Mouse (Mus musculus) liver, embryonic 16.5 days (tissue): ENCODE results near the gene Mageb1. TPM values are rescaled to one million over a fixed set of nuclear protein-coding genes. Genes with fewer than 3 reads are reported as not detected.
"Not testable (repeated sequence)": the region's sequence is repeated elsewhere in the genome, so short reads cannot be mapped to it uniquely, and the experiment has no call there.

Experiments used
- ATAC-seq: fragments of 200-750 bp; cut with Nextera tagmentation; 2 replicates; pipeline ENCODE4 v1.8.0; 2017; ENCODE audit warnings: low read depth, mild to moderate bottlenecking, moderate number of reproducible peaks, moderate library complexity
- H3K27ac ChIP-seq: fragments of 300-500 bp; sonication (generic); 2 replicates; pipeline ENCODE4 v1.5.1; 2014; ENCODE audit warnings: mild to moderate bottlenecking, low read length
- H3K27me3 ChIP-seq: fragments of 300-500 bp; sonication (generic); 2 replicates; pipeline ENCODE4 v1.6.1; 2014; ENCODE audit warnings: low read depth, low read length, mixed read lengths; ENCODE audit not compliant: control insufficient read depth, insufficient read depth
- H3K36me3 ChIP-seq: fragments of 300-500 bp; sonication (generic); 2 replicates; pipeline ENCODE4 v1.6.1; 2014; ENCODE audit warnings: mild to moderate bottlenecking; ENCODE audit not compliant: control insufficient read depth, insufficient read depth
- H3K4me1 ChIP-seq: fragments of 300-500 bp; sonication (generic); 2 replicates; pipeline ENCODE4 v1.6.1; 2014; ENCODE audit warnings: low read depth, low read length, mixed read lengths; ENCODE audit not compliant: control insufficient read depth
- H3K4me2 ChIP-seq: fragments of 300-500 bp; sonication (generic); 2 replicates; pipeline ENCODE4 v1.6.1; 2014; ENCODE audit warnings: low read depth, low read length, mixed read lengths
- H3K4me3 ChIP-seq: fragments of 300-500 bp; sonication (generic); 2 replicates; pipeline ENCODE4 v1.5.1; 2014; ENCODE audit warnings: low read depth, mild to moderate bottlenecking, low read length
- H3K9ac ChIP-seq: fragments of 300-500 bp; sonication (generic); 2 replicates; pipeline ENCODE4 v1.6.1; 2014; ENCODE audit warnings: low read depth, low read length
- H3K9me3 ChIP-seq: fragments of 300-500 bp; sonication (generic); replicated peaks from 2 replicates; pipeline ENCODE4 v1.6.1; 2016; ENCODE audit warnings: low read length; ENCODE audit not compliant: control insufficient read depth
- WGBS: fragments of 180-500 bp; shearing (Covaris S2); extraction: QIAGEN DNeasy Blood & Tissue Kit; methylation state at CpG from one replicate; pipeline ENCODE4 v1.1.7; 2014; ENCODE audit not compliant: insufficient replicate concordance; 5-methylcytosine and 5-hydroxymethylcytosine counted together
- polyA plus RNA-seq: library from polyadenylated mRNA; unstranded; fragments of >200 nt; fragmentation: Nextera tagmentation; extraction: Ambion mirVana; gene quantifications from 2 replicates; pipeline ENCODE4 v1.2.1, GENCODE M21; 2015

The Mageb1 gene
- polyA plus RNA-seq = not detected in 2 replicates

DNA sequence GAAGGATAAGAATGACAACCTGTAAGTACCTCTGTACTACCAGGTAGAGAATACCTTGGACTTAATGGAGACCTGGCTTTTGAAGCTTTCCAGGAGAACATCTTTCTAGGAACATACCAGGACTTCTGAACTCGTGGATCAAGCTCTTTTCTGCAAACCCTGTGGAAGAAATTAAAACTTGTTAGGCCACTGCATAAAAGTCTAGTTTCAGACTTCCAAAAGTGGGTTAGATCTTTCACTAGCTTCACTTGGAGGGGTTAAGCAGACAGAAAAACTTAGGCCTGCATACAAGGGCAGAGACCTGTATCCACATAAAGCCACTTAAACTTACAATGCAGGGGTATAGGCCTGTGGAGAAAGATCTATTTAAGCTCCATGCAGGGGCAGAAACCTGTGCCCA lies at the start of gene Mageb1:
TSS of gene Mageb1 (minus strand) at position 101 of the 400 bp plus-strand sequence.
- not testable (repeated sequence) for H3K27ac ChIP-seq, H3K36me3 ChIP-seq, H3K27me3 ChIP-seq, H3K4me3 ChIP-seq, H3K9ac ChIP-seq, H3K4me2 ChIP-seq, H3K4me1 ChIP-seq, ATAC-seq, H3K9me3 ChIP-seq
- WGBS = 13% methylated on average over 1 of the region's 1 CpGs

Other genes with a start within 250 kb of the Mageb1 start
- gene Mageb5, start 233.3 kb downstream of the Mageb1 start, polyA plus RNA-seq = not detected in 2 replicates